Mouse (Mus musculus) spleen, adult 2 months (tissue): Measurements from ENCODE around the gene A930033H14Rik. TPM values are rescaled to one million over a fixed set of nuclear protein-coding genes. Genes with fewer than 3 reads are reported as not detected.

ENCODE experiments used
- DNase-seq, 2 experiments: peaks; one replicate each; pipeline versions ENCODE4 v3.0.0 to v3.0.0-alpha.2; 2012 to 2021; ENCODE audit warnings: low spot score in 2 of 2, low read depth in 1 of 2
- H3K27ac ChIP-seq: fragments of 200-500 bp; 2 replicates; pipeline ENCODE4 v1.5.1; 2012; ENCODE audit warnings: low read length, inconsistent platforms; ENCODE audit not compliant: insufficient read depth
- H3K27me3 ChIP-seq: fragments of 200-500 bp; 2 replicates; pipeline ENCODE4 v1.6.1; 2012; ENCODE audit warnings: mild to moderate bottlenecking, moderate library complexity, low read length, inconsistent platforms; ENCODE audit not compliant: control insufficient read depth, insufficient read depth
- H3K36me3 ChIP-seq: fragments of 200-500 bp; 2 replicates; pipeline ENCODE4 v1.6.1; 2012; ENCODE audit warnings: mild to moderate bottlenecking, low read length, inconsistent platforms; ENCODE audit not compliant: control insufficient read depth, insufficient read depth
- H3K4me1 ChIP-seq: fragments of 200-500 bp; 2 replicates; pipeline ENCODE4 v1.6.1; 2011; ENCODE audit warnings: inconsistent platforms; ENCODE audit not compliant: control insufficient read depth, insufficient read depth, insufficient read length
- H3K4me3 ChIP-seq: fragments of 200-500 bp; 2 replicates; pipeline ENCODE4 v1.5.1; 2011; ENCODE audit warnings: mild to moderate bottlenecking, inconsistent platforms; ENCODE audit not compliant: insufficient read depth, insufficient read length; ENCODE audit errors: extremely low read depth
- CTCF ChIP-seq: fragments of 200-500 bp; IDR thresholded peaks from 2 replicates; pipeline ENCODE4 v1.5.1; 2011; ENCODE audit warnings: mild to moderate bottlenecking, inconsistent platforms; ENCODE audit not compliant: insufficient read depth, insufficient read length, insufficient replicate concordance; ENCODE audit errors: extremely low read depth
- POLR2A ChIP-seq: fragments of 200-500 bp; IDR thresholded peaks from 2 replicates; pipeline ENCODE4 v1.6.1; 2011; ENCODE audit warnings: low read depth, low read length, inconsistent platforms
- WGBS: fragments of 180-500 bp; shearing (Covaris S2); methylation state at CpG from one replicate; pipeline ENCODE4 v1.1.7; 2018; 5-methylcytosine and 5-hydroxymethylcytosine counted together
- polyA plus RNA-seq: library from polyadenylated mRNA; depleted of rRNA; stranded (reverse); fragments of >200 nt; gene quantifications from 2 replicates; pipeline ENCODE4 v1.2.3, GENCODE M21; 2012

A930033H14Rik gene
- polyA plus RNA-seq, 1 experiment: 0.53 TPM

DNA sequence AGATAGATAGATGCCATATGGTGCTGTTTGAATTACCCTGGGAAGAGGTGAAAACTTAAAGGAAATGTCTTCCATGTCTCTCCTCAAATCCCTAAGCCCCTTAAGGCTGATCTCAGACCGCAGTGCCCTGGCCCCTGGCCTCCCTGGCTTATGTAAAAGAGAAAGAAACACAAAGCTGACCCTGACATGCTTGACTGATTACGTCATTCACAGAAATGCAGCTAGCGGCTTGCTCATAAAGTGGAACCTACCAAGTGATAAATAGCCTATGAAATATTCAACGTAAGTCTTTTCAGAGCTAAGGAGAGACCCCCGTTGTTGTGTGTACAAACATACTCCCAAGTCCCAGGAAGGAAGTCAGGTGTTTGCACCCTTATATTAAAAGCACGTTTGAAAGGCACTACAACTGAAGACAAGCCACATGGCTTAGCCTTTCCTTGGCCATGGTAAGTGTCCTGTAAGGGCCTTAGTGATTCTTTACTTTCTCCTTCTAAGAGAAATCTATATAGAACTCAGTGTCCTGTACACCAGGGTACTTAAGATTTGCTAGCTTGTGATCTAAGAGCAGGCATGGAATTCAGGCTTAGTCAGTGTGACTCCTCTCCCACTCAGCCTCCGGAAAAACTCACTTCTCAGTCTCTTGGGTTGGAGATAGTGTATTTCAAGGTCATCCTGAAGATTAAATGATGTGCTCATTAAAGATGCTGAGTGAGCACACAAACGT lies 8.1 kb downstream of the A930033H14Rik start:
- TF ChIP-seq CTCF (no peak), POLR2A (no peak)
- WGBS: 47% methylated on average over 8 of the region's 8 CpGs
- no peak overlapping the region for H3K27ac ChIP-seq

GRCm38 (mm10) chr10:69193721-69194120 lies 19.2 kb downstream of the A930033H14Rik start:
- WGBS: 97% methylated on average over 10 of the region's 10 CpGs
- H3K27ac ChIP-seq: no peak overlapping the region
- H3K4me1 ChIP-seq: no peaks in the 10 kb centered on the region
- no peaks in the 10 kb centered on the region for H3K36me3 ChIP-seq
- no peak for DNase-seq
- no peaks in the 10 kb centered on the region for H3K27me3 ChIP-seq
- no peak for TF ChIP-seq POLR2A
- TF ChIP-seq CTCF: no peak
- H3K4me3 ChIP-seq: no peak overlapping the region

More for the DNA sequence above, 8.1 kb downstream of the A930033H14Rik start:
- Histone ChIP-seq H3K4me1 (no peaks in the 10 kb centered on the region), H3K4me3 (no peak overlapping the region), H3K36me3 (no peaks in the 10 kb centered on the region), H3K27me3 (no peaks in the 10 kb centered on the region)
- DNase-seq: no peak

DNA sequence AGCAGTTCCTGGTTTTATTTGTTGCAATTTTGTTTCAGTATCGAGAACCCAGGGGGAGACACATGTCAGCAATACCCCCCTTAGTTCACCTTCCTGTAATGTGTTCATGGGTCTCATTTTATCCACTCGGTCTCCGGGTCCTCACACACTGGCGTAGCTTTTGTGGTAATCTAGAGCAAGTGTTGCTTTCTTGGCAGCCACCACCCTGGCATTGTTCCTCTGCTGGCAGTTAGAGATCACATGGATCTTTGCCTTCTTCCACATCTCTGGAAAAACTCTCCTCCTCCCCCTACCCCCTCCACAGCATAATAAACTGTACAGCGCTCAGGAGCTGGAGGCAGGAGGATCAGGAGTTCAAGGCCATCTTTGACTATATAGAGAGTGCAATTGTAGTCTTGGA lies 20.6 kb downstream of the A930033H14Rik start:
- Histone ChIP-seq H3K27me3 (no peaks in the 10 kb centered on the region), H3K4me1 (no peaks in the 10 kb centered on the region), H3K36me3 (no peaks in the 10 kb centered on the region), H3K4me3 (no peak overlapping the region), H3K27ac (no peak overlapping the region)
- TF ChIP-seq POLR2A (no peak), CTCF (no peak)
- no peak for DNase-seq
- WGBS: 83% methylated on average over 5 of the region's 5 CpGs

GRCm38 (mm10) chr10:69190434-69191160 lies 22.3 kb downstream of the A930033H14Rik start:
- no peak for DNase-seq
- TF ChIP-seq CTCF: no peak
- no peak for TF ChIP-seq POLR2A
- Histone ChIP-seq H3K4me1 (no peaks in the 10 kb centered on the region; the same call in 1 of the 2 replicates), H3K27ac (no peak overlapping the region), H3K27me3 (no peaks in the 10 kb centered on the region), H3K36me3 (no peaks in the 10 kb centered on the region), H3K4me3 (no peak overlapping the region)
- 77% methylated on average over 10 of the region's 10 CpGs for WGBS

GRCm38 (mm10) chr10:69187773-69188443 lies 25.0 kb downstream of the A930033H14Rik start:
- no peak overlapping the region for H3K27ac ChIP-seq
- TF ChIP-seq POLR2A (no peak), CTCF (no peak)
- 87% methylated on average over 9 of the region's 9 CpGs for WGBS
- no peaks in the 10 kb centered on the region for H3K27me3 ChIP-seq
- no peak for DNase-seq
- no peaks in the 10 kb centered on the region; the same call in 1 of the 2 replicates for H3K4me1 ChIP-seq
- no peaks in the 10 kb centered on the region for H3K36me3 ChIP-seq
- no peak overlapping the region for H3K4me3 ChIP-seq

DNA sequence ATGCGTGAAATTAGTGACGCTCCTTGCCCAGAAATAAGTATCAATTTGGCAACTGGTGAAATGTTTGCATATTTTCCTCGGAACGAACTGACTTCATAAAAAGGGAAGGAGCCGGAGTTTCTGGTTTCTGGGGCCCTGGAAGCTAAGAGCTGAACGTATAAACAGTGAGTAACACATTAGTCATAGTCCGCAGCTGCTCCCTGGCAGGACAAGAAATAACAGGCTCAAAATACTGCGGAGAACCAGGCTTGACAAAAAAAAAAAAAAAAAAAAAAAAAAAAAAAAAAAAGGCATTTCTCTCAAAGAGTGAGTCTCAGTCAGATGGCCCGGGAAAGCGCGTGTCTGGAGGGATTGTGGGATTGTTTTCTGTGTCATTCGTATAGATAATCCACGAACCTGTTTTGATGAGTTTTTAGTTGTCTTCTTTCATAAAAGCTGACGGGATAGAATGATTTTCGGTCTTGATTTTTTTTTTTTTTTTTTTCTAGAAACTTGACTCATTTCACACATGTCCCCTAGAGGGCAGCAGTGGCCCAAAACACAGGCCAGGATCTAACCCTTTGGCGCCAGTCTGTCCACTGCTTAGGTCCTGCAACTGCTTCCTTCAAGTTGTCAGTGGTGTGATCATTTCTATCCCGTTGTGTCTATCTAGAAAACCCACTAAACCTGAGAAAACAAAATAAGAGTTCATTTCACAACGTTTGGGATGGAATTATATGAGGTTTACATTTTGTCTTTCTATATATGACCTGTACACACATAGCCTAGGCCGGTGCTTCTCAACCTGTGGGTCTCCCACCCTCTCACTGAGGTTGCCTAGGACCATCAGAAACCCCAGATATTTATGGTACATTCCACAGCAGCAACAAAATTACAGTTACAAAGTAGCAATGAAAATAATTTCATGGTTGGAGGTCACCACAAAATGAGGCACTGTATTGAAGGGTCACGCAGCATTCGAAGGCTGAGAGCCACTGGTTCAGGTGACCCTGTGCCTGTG lies 26.7 kb downstream of the A930033H14Rik start:
- Histone ChIP-seq H3K4me3 (no peak overlapping the region), H3K36me3 (no peaks in the 10 kb centered on the region), H3K27me3 (no peaks in the 10 kb centered on the region), H3K27ac (no peak overlapping the region), H3K4me1 (no peaks in the 10 kb centered on the region; the same call in 1 of the 2 replicates)
- DNase-seq: peak; percentile 35 to 36
- no peak for TF ChIP-seq POLR2A
- TF ChIP-seq CTCF: peak; percentile 51; the same call in 1 of the 2 replicates
- WGBS: 17% methylated on average over 21 of the region's 21 CpGs
